Mouse (Mus musculus) limb, embryonic 13.5 days (tissue): ENCODE data around the gene Thbd. TPM values are rescaled to one million over a fixed set of nuclear protein-coding genes. Genes with fewer than 3 reads are reported as not detected.

Experiments
- ATAC-seq: fragments of 200-750 bp; cut with Nextera tagmentation; 2 replicates; pipeline ENCODE4 v1.8.0; 2017; ENCODE audit warnings: low read depth, moderate number of reproducible peaks, moderate TSS enrichment; ENCODE audit not compliant: low FRiP score
- H3K27ac ChIP-seq: fragments of 300-500 bp; sonication (generic); 2 replicates; pipeline ENCODE4 v1.5.1; 2015; ENCODE audit warnings: inconsistent platforms, mild to moderate bottlenecking, moderate library complexity
- H3K27me3 ChIP-seq: fragments of 300-500 bp; sonication (generic); 2 replicates; pipeline ENCODE4 v1.6.1; 2015; ENCODE audit warnings: mild to moderate bottlenecking, inconsistent platforms
- H3K36me3 ChIP-seq: fragments of 300-500 bp; sonication (generic); 2 replicates; pipeline ENCODE4 v1.6.1; 2015; ENCODE audit warnings: inconsistent platforms, mild to moderate bottlenecking, moderate library complexity
- H3K4me1 ChIP-seq: fragments of 300-500 bp; sonication (generic); 2 replicates; pipeline ENCODE4 v1.6.1; 2015; ENCODE audit warnings: inconsistent platforms
- H3K4me2 ChIP-seq: fragments of 300-500 bp; sonication (generic); replicated peaks from 2 replicates; pipeline ENCODE4 v1.6.1; 2015; ENCODE audit warnings: inconsistent platforms, mild to moderate bottlenecking, moderate library complexity
- H3K4me3 ChIP-seq: fragments of 300-500 bp; sonication (generic); 2 replicates; pipeline ENCODE4 v1.5.1; 2015; ENCODE audit warnings: moderate library complexity, mild to moderate bottlenecking, inconsistent platforms
- H3K9ac ChIP-seq: fragments of 300-500 bp; sonication (generic); 2 replicates; pipeline ENCODE4 v1.6.1; 2015; ENCODE audit warnings: mild to moderate bottlenecking, inconsistent platforms
- H3K9me3 ChIP-seq: fragments of 300-500 bp; sonication (generic); 2 replicates; pipeline ENCODE4 v1.6.1; 2016; ENCODE audit warnings: inconsistent platforms
- WGBS: fragments of 180-500 bp; shearing (Covaris S2); methylation state at CpG from one replicate; pipeline ENCODE4 v1.1.7; 2015; 5-methylcytosine and 5-hydroxymethylcytosine counted together
- polyA plus RNA-seq: library from polyadenylated mRNA; unstranded; fragments of >200 nt; fragmentation: Nextera tagmentation; extraction: Ambion mirVana; gene quantifications from 2 replicates; pipeline ENCODE4 v1.2.1, GENCODE M21; 2015

The Thbd gene
- polyA plus RNA-seq, result 12.0 and 13.4 TPM in 2 replicates

- Histone ChIP-seq H3K27me3 (peaks cover 56% of the 10 kb centered on the region), H3K9me3 (no peaks in the 10 kb centered on the region), H3K4me3 (peak within 1 kb of the TSS; percentile 44), H3K27ac (no peak within 1 kb of the TSS), H3K9ac (peak within 1 kb of the TSS; percentile 58), H3K36me3 (no peaks in the 10 kb centered on the region), H3K4me2 (peak within 1 kb of the TSS; percentile 80), H3K4me1 (peaks cover 28% of the 10 kb centered on the region)
- ATAC-seq, result peak; percentile 63
- 2% methylated on average over 35 of the region's 35 CpGs for WGBS
Measured at GRCm38 (mm10) chr2:148407870-148408760, at the start of gene Thbd. TSS of gene Thbd (minus strand) at chr2:148408188.

GRCm38 (mm10) chr2:148455341-148455740 lies 47.4 kb upstream of the Thbd start:
- Histone ChIP-seq H3K4me1 (no peaks in the 10 kb centered on the region), H3K4me2 (no peak overlapping the region), H3K27me3 (no peaks in the 10 kb centered on the region), H3K9ac (no peak overlapping the region), H3K4me3 (no peak overlapping the region), H3K9me3 (no peaks in the 10 kb centered on the region), H3K36me3 (no peaks in the 10 kb centered on the region), H3K27ac (no peak overlapping the region)
- no peak for ATAC-seq

- no peak overlapping the region for H3K4me2 ChIP-seq
- no peaks in the 10 kb centered on the region for H3K9me3 ChIP-seq
- H3K27ac ChIP-seq, result no peak overlapping the region
- no peak overlapping the region for H3K9ac ChIP-seq
- WGBS, result 64% methylated on average over 4 of the region's 4 CpGs
- H3K36me3 ChIP-seq, result no peaks in the 10 kb centered on the region
- H3K27me3 ChIP-seq, result no peaks in the 10 kb centered on the region
- H3K4me1 ChIP-seq, result no peaks in the 10 kb centered on the region
- no peak for ATAC-seq
- no peak overlapping the region for H3K4me3 ChIP-seq
Measured at GRCm38 (mm10) chr2:148454014-148454542, 46.1 kb upstream of the Thbd start.

DNA sequence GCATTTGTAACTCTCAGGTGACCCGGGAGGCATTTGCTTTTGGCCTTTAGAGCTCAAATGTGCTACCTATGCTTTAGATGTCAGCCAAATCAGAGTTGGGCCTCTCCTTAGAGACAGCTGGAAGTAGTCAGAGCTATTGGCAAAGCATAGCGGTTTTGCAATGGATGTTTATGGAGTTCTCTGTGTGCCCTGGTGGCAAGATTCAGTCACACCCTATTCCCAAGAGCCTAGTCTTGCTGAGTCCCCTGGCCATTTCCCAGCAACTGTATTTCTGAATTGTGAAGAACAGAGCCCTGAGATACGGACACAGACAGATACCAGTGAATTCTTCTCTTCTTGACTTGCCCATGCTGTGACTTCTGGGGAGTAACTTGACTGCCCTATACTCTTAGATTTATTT lies 45.1 kb upstream of the Thbd start:
- H3K9me3 ChIP-seq, result no peaks in the 10 kb centered on the region
- 84% methylated on average over 3 of the region's 3 CpGs for WGBS
- no peaks in the 10 kb centered on the region for H3K36me3 ChIP-seq
- ATAC-seq, result no peak
- H3K4me2 ChIP-seq, result no peak overlapping the region
- H3K9ac ChIP-seq, result no peak overlapping the region
- no peaks in the 10 kb centered on the region for H3K27me3 ChIP-seq
- H3K4me1 ChIP-seq, result no peaks in the 10 kb centered on the region
- H3K27ac ChIP-seq, result no peak overlapping the region
- no peak overlapping the region for H3K4me3 ChIP-seq

GRCm38 (mm10) chr2:148451498-148451897 lies 43.5 kb upstream of the Thbd start:
- no peak overlapping the region for H3K4me3 ChIP-seq
- no peak overlapping the region for H3K9ac ChIP-seq
- no peaks in the 10 kb centered on the region for H3K36me3 ChIP-seq
- H3K9me3 ChIP-seq, result no peaks in the 10 kb centered on the region
- H3K27ac ChIP-seq, result no peak overlapping the region
- no peak for ATAC-seq
- H3K4me1 ChIP-seq, result no peaks in the 10 kb centered on the region
- WGBS, result 54% methylated on average over 5 of the region's 5 CpGs
- H3K27me3 ChIP-seq, result no peaks in the 10 kb centered on the region
- H3K4me2 ChIP-seq, result no peak overlapping the region

DNA sequence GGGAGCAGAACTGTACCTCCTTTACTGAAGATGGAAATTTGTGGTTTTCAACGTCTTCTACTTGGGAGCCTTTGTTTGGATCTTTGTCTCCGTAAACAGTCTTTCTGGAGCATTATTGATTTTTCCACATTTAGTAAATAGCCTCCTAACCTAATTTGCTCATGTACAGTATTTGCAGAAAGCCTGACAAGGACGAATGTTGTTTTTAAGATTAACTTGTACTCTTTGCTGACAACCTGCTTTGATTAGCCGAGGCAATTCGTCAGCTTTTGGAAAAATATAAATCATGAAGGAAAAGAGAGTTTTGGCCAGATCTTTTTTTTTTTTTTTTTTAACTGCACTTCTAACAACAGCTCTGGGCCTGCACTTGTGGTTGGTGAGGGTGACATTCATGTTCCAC lies 42.6 kb upstream of the Thbd start:
- Histone ChIP-seq H3K9me3 (no peaks in the 10 kb centered on the region), H3K27ac (no peak overlapping the region), H3K36me3 (no peaks in the 10 kb centered on the region), H3K4me1 (no peaks in the 10 kb centered on the region), H3K27me3 (no peaks in the 10 kb centered on the region), H3K9ac (no peak overlapping the region), H3K4me2 (no peak overlapping the region), H3K4me3 (no peak overlapping the region)
- no peak for ATAC-seq
- 85% methylated on average over 5 of the region's 5 CpGs for WGBS

DNA sequence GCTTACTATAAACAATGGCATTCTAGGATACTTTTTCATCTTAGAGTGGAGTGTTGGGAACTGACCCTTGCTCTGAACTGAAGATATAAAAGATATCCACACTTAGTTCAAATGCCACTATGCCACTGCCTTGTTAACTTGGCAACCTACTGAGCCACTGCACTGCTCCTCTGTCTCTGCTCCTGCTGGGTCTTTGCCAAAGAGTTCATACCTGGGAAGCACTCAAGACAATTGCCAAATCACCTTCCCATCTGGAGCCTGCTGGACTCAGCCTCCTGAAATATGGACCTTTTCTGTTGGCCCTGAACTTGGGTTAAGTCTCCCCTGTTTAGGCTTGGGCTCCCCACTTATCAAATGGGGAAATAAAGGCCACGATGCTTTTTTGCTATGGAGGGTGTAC lies 41.7 kb upstream of the Thbd start:
- Histone ChIP-seq H3K4me2 (no peak overlapping the region), H3K4me3 (no peak overlapping the region), H3K4me1 (no peaks in the 10 kb centered on the region), H3K9ac (no peak overlapping the region), H3K36me3 (no peaks in the 10 kb centered on the region), H3K9me3 (no peaks in the 10 kb centered on the region), H3K27ac (no peak overlapping the region), H3K27me3 (no peaks in the 10 kb centered on the region)
- WGBS, result 91% methylated on average over 1 of the region's 1 CpGs
- ATAC-seq, result no peak

- Histone ChIP-seq H3K27me3 (no peaks in the 10 kb centered on the region), H3K4me2 (no peak overlapping the region), H3K9ac (no peak overlapping the region), H3K36me3 (no peaks in the 10 kb centered on the region), H3K9me3 (no peaks in the 10 kb centered on the region), H3K27ac (no peak overlapping the region), H3K4me1 (no peaks in the 10 kb centered on the region), H3K4me3 (no peak overlapping the region)
- ATAC-seq, result no peak
- 80% methylated on average over 3 of the region's 3 CpGs for WGBS
Measured at GRCm38 (mm10) chr2:148446446-148446845, 38.5 kb upstream of the Thbd start.

- 84% methylated on average over 1 of the region's 1 CpGs for WGBS
Measured at GRCm38 (mm10) chr2:148445616-148446015, 37.6 kb upstream of the Thbd start.

DNA sequence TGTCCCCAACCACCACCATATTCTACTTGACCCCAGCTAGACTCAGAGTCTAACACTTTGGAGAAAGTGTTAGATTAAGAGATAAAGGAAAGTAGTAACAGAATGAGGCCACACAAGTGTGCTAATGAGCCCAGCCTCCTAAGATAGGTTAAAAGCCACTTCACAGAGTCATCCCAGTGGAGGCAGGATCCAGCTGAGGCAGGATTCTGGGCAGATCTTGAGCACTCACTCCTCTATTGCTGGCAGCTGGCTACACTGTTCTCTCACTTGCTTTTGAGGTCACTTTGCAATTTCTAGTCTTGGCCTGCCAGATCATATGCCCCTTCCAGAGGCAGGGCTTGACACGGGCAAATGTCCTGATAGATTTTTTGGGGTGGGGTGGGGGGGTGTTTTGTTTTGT lies 36.5 kb upstream of the Thbd start:
- no peak for ATAC-seq
- Histone ChIP-seq H3K4me2 (no peak overlapping the region), H3K4me1 (no peaks in the 10 kb centered on the region), H3K4me3 (no peak overlapping the region), H3K9ac (no peak overlapping the region), H3K27me3 (no peaks in the 10 kb centered on the region), H3K27ac (no peak overlapping the region), H3K36me3 (no peaks in the 10 kb centered on the region), H3K9me3 (no peaks in the 10 kb centered on the region)
- WGBS, result 42% methylated on average over 1 of the region's 1 CpGs

More at GRCm38 (mm10) chr2:148445616-148446015, 37.6 kb upstream of the Thbd start:
- H3K27me3 ChIP-seq, result no peaks in the 10 kb centered on the region
- no peak overlapping the region for H3K9ac ChIP-seq
- no peak for ATAC-seq
- no peak overlapping the region for H3K4me3 ChIP-seq
- no peak overlapping the region for H3K27ac ChIP-seq
- no peaks in the 10 kb centered on the region for H3K36me3 ChIP-seq
- no peaks in the 10 kb centered on the region for H3K9me3 ChIP-seq
- H3K4me1 ChIP-seq, result no peaks in the 10 kb centered on the region
- H3K4me2 ChIP-seq, result no peak overlapping the region

- Histone ChIP-seq H3K4me1 (no peaks in the 10 kb centered on the region), H3K4me3 (peak within 1 kb of the TSS; percentile 12), H3K9ac (peak within 1 kb of the TSS; percentile 8; the same call in 1 of the 2 replicates), H3K4me2 (peak within 1 kb of the TSS; percentile 9; the same call in 1 of the 2 replicates), H3K36me3 (no peaks in the 10 kb centered on the region), H3K27ac (0 out of 2 replicates have a peak within 1 kb of the TSS, but pooled peaks have one; percentile 11), H3K9me3 (no peaks in the 10 kb centered on the region), H3K27me3 (0 out of 2 replicates have a peak, but pooled peaks cover 3% of the 10 kb centered on the region)
- 54% methylated on average over 13 of the region's 13 CpGs for WGBS
- no peak for ATAC-seq
Measured at GRCm38 (mm10) chr2:148443249-148443958, 35.4 kb upstream of the Thbd start, which contains the start of gene Cd93. TSS of gene Cd93 (minus strand) at chr2:148443563.

GRCm38 (mm10) chr2:148442710-148443109 lies 34.7 kb upstream of the Thbd start:
- Histone ChIP-seq H3K4me2 (peak overlapping the region; percentile 9; the same call in 1 of the 2 replicates), H3K4me3 (peak overlapping the region; percentile 12), H3K9ac (peak overlapping the region; percentile 8; the same call in 1 of the 2 replicates), H3K27ac (no peak overlapping the region), H3K36me3 (no peaks in the 10 kb centered on the region), H3K9me3 (no peaks in the 10 kb centered on the region), H3K27me3 (0 out of 2 replicates have a peak, but pooled peaks cover 3% of the 10 kb centered on the region), H3K4me1 (no peaks in the 10 kb centered on the region)
- ATAC-seq, result no peak
- 76% methylated on average over 4 of the region's 4 CpGs for WGBS
